Mouse (Mus musculus) lung, postnatal 0 days (tissue): Measurements from ENCODE around the gene Uqcrc1. TPM values are rescaled to one million over a fixed set of nuclear protein-coding genes. Genes with fewer than 3 reads are reported as not detected.

ENCODE experiments used
- ATAC-seq: fragments of 200-750 bp; cut with Nextera tagmentation; 2 replicates; pipeline ENCODE4 v1.8.0; 2017; ENCODE audit warnings: moderate library complexity
- DNase-seq: peaks from one replicate; pipeline ENCODE4 v3.0.0-alpha.2; 2016; ENCODE audit warnings: low spot score
- H3K27ac ChIP-seq: fragments of 300-500 bp; sonication (generic); 2 replicates; pipeline ENCODE4 v1.5.1; 2014; ENCODE audit warnings: antibody characterized with exemption, mild to moderate bottlenecking, low read length, mixed read lengths
- H3K27me3 ChIP-seq: fragments of 300-500 bp; sonication (generic); replicated peaks from 2 replicates; pipeline ENCODE4 v1.6.1; 2014; ENCODE audit warnings: low read length, mixed read lengths; ENCODE audit not compliant: insufficient read depth
- H3K36me3 ChIP-seq: fragments of 300-500 bp; sonication (generic); 2 replicates; pipeline ENCODE4 v1.6.1; 2014; ENCODE audit warnings: low read length, mixed read lengths; ENCODE audit not compliant: insufficient read depth
- H3K4me1 ChIP-seq: fragments of 300-500 bp; sonication (generic); 2 replicates; pipeline ENCODE4 v1.6.1; 2014; ENCODE audit warnings: antibody characterized with exemption, low read depth, low read length, mixed read lengths; ENCODE audit not compliant: insufficient read depth
- H3K4me2 ChIP-seq: fragments of 300-500 bp; sonication (generic); replicated peaks from 2 replicates; pipeline ENCODE4 v1.6.1; 2014; ENCODE audit warnings: low read depth, mild to moderate bottlenecking, low read length, moderate library complexity, mixed read lengths
- H3K4me3 ChIP-seq: fragments of 300-500 bp; sonication (generic); 2 replicates; pipeline ENCODE4 v1.5.1; 2014; ENCODE audit warnings: low read depth, low read length
- H3K9ac ChIP-seq: fragments of 300-500 bp; sonication (generic); replicated peaks from 2 replicates; pipeline ENCODE4 v1.6.1; 2014; ENCODE audit warnings: low read depth, mild to moderate bottlenecking
- H3K9me3 ChIP-seq: fragments of 300-500 bp; sonication (generic); 2 replicates; pipeline ENCODE4 v1.6.1; 2016; ENCODE audit warnings: low read length, mixed read lengths
- CTCF ChIP-seq: IDR thresholded peaks from 2 replicates; pipeline ENCODE4 v1.5.1; 2016; ENCODE audit warnings: antibody characterized with exemption, mild to moderate bottlenecking
- EP300 ChIP-seq: IDR thresholded peaks from 2 replicates; pipeline ENCODE4 v1.6.1; 2016; ENCODE audit warnings: antibody characterized with exemption, mild to moderate bottlenecking, control low read depth
- WGBS: fragments of 180-500 bp; shearing (Covaris S2); extraction: QIAGEN DNeasy Blood & Tissue Kit; methylation state at CpG from one replicate; pipeline ENCODE4 v1.1.7; 2014; 5-methylcytosine and 5-hydroxymethylcytosine counted together
- microRNA counts: library from miRNA; unstranded; fragments of <30 nt; microRNA quantifications from one replicate; lab custom pipeline; 2015
- microRNA-seq: library from miRNA; unstranded; fragments of <30 nt; microRNA quantifications from one replicate; pipeline ENCODE4, GENCODE M21; 2016
- polyA plus RNA-seq: library from polyadenylated mRNA; unstranded; fragments of >200 nt; fragmentation: Nextera tagmentation; extraction: Ambion mirVana; gene quantifications from 2 replicates; pipeline ENCODE4 v1.2.1, GENCODE M21; 2015

The Uqcrc1 gene
- polyA plus RNA-seq, 1 experiment from 2014 or later: 290 TPM

DNA sequence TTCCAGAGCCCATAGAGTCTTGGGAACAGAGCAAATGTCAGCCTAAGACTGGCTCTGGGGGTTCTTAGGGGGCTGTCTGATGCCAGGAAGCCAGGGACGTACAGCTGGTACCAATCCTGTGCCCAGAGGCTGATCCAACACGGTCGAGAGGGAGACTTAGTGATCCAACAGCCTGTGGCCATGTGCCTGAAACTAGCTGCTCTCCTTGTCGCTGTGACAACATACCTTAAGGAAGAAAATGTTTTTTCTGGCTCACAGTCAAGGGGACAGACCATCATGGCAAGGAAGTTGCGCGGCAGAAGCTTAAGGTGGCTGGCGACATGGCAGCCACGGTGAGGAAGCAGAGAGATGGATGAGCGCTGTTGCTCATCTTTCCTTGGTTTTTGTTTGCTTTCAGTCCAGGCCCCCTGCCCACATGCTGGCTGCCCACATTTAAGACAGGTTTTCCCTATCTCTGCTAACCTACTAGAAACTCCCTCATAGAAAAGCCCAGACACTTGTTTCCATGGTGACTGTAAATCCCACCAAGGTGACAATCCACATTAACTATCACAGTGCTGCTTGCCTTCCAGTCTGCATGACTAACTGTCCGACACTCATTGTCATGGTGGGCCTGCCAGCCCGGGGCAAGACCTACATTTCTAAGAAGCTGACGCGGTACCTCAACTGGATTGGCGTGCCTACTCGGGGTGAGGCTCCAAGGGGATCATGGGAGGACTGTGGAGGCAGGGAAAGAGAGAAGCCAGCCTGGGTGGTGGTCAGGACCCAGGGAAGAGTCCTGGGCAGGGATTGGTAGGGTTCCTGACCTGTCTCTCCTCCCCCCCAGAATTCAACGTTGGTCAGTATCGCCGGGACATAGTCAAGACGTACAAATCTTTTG is 62.1 kb downstream of the Uqcrc1 start:
- no peak for TF ChIP-seq EP300
- Histone ChIP-seq H3K4me1 (no peaks in the 10 kb centered on the region; the same call in 1 of the 2 replicates), H3K27me3 (no peaks in the 10 kb centered on the region), H3K9ac (no peak overlapping the region), H3K4me3 (no peak overlapping the region), H3K36me3 (no peaks in the 10 kb centered on the region), H3K27ac (peak overlapping the region; percentile 20; the same call in 1 of the 2 replicates), H3K9me3 (no peaks in the 10 kb centered on the region), H3K4me2 (no peak overlapping the region)
- WGBS: 69% methylated on average over 19 of the region's 19 CpGs
- DNase-seq (peak; percentile 50), ATAC-seq (no peak)

DNA sequence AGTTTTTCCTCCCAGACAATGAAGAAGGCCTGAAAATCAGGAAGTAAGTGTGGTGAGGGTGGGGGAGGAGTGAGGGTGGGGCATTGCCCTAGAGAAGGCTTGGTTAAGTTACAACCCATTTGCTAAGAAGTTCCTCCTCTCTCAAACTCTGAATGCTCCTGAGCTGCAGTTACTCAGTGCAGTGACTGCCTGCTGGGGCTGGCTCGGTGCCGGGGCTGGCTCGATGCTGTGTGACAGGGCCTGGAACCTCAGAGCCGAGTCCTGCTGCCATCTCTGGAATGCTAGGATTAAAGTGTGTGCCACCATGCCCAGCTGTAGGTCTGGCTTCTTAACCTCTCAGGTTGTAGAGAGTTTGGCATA is 62.7 kb downstream of the Uqcrc1 start:
- H3K36me3 ChIP-seq: no peaks in the 10 kb centered on the region
- no peak overlapping the region for H3K4me3 ChIP-seq
- no peaks in the 10 kb centered on the region for H3K9me3 ChIP-seq
- no peaks in the 10 kb centered on the region; the same call in 1 of the 2 replicates for H3K4me1 ChIP-seq
- H3K27ac ChIP-seq: peak overlapping the region; percentile 20; the same call in 1 of the 2 replicates
- no peak overlapping the region for H3K9ac ChIP-seq
- H3K4me2 ChIP-seq: no peak overlapping the region
- no peaks in the 10 kb centered on the region for H3K27me3 ChIP-seq
- DNase-seq (peak; percentile 35), ATAC-seq (no peak)
- WGBS: 77% methylated on average over 4 of the region's 4 CpGs
- no peak for TF ChIP-seq CTCF
- no peak for TF ChIP-seq EP300

MicroRNAs within 50 kb of the gene (microRNA counts, 519-probe panel; counts per million panel counts)
- not detected for microRNA mmu-miR-711 (lab: Ali Mortazavi, UCI)

Small RNAs within 50 kb of the gene (microRNA-seq; reads per million reads assigned to microRNA genes)
- gene Mir711: not detected

Other genes with a start within 250 kb of the Uqcrc1 start
- gene Prkar2a, start 247.3 kb upstream of the Uqcrc1 start, polyA plus RNA-seq: 16.4 and 17.8 TPM in 2 replicates
- gene Ip6k2, start 152.8 kb upstream of the Uqcrc1 start, polyA plus RNA-seq: 40.4 and 48.1 TPM in 2 replicates
- 10.9 and 14.2 TPM in 2 replicates for gene Nckipsd, start 128.3 kb upstream of the Uqcrc1 start, polyA plus RNA-seq
- gene Celsr3, start 110.3 kb upstream of the Uqcrc1 start, polyA plus RNA-seq: 0.08 and 0.17 TPM in 2 replicates
- gene Slc26a6, start 83.3 kb upstream of the Uqcrc1 start, polyA plus RNA-seq: 8.3 and 9.7 TPM in 2 replicates
- 0.48 and 1.0 TPM in 2 replicates for gene Tmem89, start 22.0 kb upstream of the Uqcrc1 start, polyA plus RNA-seq
- 2.5 and 2.9 TPM in 2 replicates for gene Col7a1, start 17.0 kb downstream of the Uqcrc1 start, polyA plus RNA-seq
- gene Ucn2, start 49.4 kb downstream of the Uqcrc1 start, polyA plus RNA-seq: not detected in 2 replicates
- gene Pfkfb4, start 55.1 kb downstream of the Uqcrc1 start, polyA plus RNA-seq: 22.0 and 22.8 TPM in 2 replicates
- 194 and 216 TPM in 2 replicates for gene Shisa5, start 101.9 kb downstream of the Uqcrc1 start, polyA plus RNA-seq
- gene Trex1, start 123.1 kb downstream of the Uqcrc1 start, polyA plus RNA-seq: 19.3 and 20.9 TPM in 2 replicates
- 11.4 and 12.6 TPM in 2 replicates for gene Atrip, start 137.5 kb downstream of the Uqcrc1 start, polyA plus RNA-seq
- gene Ccdc51, start 145.9 kb downstream of the Uqcrc1 start, polyA plus RNA-seq: 6.8 and 7.2 TPM in 2 replicates
- gene Tma7, start 146.0 kb downstream of the Uqcrc1 start, polyA plus RNA-seq: 375 and 393 TPM in 2 replicates
- gene Plxnb1, start 158.8 kb downstream of the Uqcrc1 start, polyA plus RNA-seq: 8.8 and 10.0 TPM in 2 replicates
- not detected in 2 replicates for gene Fbxw21, start 225.4 kb downstream of the Uqcrc1 start, polyA plus RNA-seq